Mouse (Mus musculus) thymus, adult 18-20 months (tissue): ENCODE data around the gene Apod.
"Not testable (repeated sequence)": the region's sequence is repeated elsewhere in the genome, so short reads cannot be mapped to it uniquely, and the experiment has no call there.

Experiments
- DNase-seq, 2 experiments: peaks; one replicate each; pipeline ENCODE4 v3.0.0; 2022; ENCODE audit warnings: mixed read lengths in 2 of 2

Apod gene

GRCm38 (mm10) chr16:31314497-31315233, at the start of gene Apod:
Gene Apod, minus strand, starts transcription at chr16:31314808.
- no peak for DNase-seq

- no peak for DNase-seq
Observed at GRCm38 (mm10) chr16:31363685-31364436, 49.3 kb upstream of the Apod start.

GRCm38 (mm10) chr16:31359542-31359941, 44.9 kb upstream of the Apod start:
- DNase-seq, result no peak

GRCm38 (mm10) chr16:31358991-31359390, 44.4 kb upstream of the Apod start:
- no peak for DNase-seq

- DNase-seq, result no peak
Observed at GRCm38 (mm10) chr16:31358576-31358975, 44.0 kb upstream of the Apod start.

GRCm38 (mm10) chr16:31355882-31356281, 41.3 kb upstream of the Apod start:
- DNase-seq, result no peak

DNA sequence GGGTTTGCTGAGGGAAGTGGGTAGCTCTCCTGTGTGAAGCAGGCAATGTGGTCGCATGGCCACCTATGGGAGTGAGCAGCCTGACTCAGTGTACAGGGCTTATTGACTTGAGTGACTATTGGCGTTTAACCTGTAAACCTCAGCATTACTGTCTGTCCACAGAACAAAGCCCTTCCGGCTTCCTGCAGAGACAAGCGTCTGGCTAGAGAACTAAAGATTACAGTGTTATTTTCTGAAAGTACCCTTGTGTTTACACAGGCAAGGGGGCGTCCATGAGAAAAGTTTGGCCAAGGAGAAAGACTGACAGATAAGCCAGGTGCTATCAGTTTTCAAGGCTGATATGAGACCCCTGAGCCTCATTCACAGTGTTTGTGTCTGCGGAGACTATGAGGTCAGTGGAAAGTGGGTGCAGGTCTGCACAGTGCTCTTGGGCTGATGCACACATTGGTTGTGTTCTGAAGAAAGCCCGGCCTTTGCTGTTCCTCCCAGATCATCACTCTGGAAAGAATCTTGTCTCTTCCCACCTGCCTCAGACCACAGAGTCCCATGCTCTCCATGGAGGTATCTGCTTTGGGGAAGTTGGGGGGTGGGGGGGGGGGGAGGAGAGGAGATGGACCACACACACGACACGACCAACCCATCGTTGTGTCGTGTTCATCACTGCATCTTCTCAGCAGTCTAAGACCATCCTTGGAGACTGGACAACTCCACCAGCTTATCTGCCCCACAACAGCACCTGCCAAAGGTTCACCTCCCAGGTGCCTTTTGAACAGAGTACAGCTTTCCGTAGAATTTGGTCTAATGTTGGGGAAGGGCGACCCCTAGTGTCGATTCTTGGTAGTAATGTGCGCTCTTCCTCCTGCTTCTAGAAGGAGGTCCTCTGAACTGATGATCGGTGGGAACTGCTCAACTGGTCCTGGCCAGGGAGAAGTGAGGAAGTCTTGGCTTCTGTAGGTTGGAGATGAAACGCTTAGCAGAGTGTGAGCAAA, 40.0 kb upstream of the Apod start:
- DNase-seq, result peak; percentile 11 to 21

- DNase-seq, result no peak
Observed at GRCm38 (mm10) chr16:31352996-31353395, 38.4 kb upstream of the Apod start.

DNA sequence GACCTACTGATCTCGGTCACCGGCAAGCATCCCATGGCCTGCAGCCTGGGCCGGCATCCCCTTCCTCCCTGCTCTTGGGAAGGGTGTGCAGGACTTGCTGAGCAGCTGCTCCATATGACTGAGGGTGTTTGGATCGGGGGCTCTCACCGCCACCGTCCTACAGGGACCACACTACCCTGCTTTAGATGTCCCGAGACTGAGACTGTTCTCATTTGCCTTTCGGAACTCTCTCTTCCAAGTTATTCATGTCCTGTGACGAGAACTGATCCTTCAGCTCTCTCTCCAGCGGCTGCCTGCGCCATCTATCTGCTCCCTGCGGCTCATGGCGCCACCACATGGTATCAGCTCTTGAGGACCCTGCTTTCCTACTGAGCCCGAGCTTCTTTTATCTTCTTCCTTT, 33.0 kb upstream of the Apod start:
- DNase-seq, result no peak

GRCm38 (mm10) chr16:31342966-31343365, 28.4 kb upstream of the Apod start:
- no peak for DNase-seq

DNA sequence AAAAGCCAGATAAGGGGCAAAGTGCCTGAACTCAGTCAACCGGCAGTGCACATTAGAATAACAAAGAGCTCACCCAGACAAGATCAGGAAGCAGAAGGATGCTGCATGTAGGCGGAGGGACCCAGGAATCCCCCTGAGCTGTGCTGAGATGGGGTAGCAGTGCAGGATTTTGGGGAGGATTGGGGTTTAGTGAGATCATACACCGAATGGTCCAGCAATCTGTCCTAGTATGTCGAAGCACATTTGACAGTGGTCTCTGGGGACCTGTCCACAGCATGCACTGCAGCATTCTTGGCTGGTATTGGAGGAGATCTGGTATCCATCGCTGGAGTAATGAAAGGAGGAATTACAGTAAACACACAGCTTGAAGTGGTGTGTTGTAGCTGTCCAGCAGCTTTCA, 27.9 kb upstream of the Apod start:
- DNase-seq, result no peak

- DNase-seq, result no peak
Observed at GRCm38 (mm10) chr16:31339332-31339731, 24.7 kb upstream of the Apod start.

DNA sequence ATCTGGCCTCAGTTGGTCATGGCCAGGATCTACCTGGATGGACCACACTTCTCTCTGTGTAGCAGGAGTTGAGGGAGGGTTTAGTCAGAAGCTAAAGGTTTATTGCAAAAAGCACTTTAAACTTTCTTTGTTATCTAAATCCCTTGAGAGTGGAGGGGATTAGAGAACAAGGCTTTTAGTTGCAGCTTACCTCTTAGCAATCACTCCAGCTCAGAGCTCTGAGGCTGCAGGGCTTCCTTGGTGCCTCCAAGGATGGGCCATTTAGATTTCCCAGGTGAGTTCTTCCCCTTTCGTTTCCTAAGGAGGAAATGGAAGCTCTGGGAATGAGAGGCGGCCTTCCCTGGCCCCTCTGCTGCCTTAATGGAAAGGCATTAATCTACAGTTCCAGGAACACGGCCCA, 23.3 kb upstream of the Apod start:
- no peak for DNase-seq

- no peak for DNase-seq
Observed at GRCm38 (mm10) chr16:31334796-31335195, 20.2 kb upstream of the Apod start.

DNA sequence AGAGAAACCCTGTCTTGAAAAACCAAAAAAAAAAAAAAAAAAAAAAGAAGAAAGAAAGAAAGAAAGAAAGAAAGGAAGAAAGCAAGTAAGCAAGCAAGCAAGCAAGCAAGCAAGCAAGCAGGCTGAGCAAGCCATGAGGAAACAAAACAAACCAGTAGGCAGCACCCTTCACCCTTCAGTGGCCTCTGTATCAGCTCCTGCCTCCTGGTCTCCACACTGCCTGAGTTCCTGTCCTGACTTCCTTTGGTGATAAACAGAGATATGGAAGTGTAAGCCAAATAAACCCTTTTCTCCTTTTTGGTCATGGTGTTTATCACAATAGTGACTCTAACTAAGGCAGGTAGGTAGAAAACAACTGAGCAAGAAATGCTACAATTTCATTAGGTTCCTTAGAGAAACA, 18.0 kb upstream of the Apod start:
- no peak for DNase-seq

DNA sequence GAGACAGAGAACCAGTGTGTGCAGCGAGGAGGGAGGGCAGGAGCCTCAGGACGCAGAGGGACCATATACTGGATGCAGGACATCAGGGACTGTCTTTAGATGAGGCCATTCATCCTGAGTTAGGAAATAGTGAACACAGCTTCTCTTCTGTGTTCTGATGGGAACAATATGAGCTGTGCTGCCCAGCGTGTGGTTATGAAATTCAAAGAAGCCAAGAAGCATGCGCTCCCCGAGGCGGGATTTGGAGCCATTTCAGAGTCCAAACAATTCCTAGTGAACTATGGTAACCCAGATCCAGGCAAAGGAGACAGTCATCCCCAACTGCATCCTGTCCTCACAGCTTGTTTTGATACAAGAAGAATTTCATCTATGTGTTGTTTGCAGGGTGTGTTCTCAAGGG, 16.4 kb upstream of the Apod start:
- not testable (repeated sequence) for DNase-seq

GRCm38 (mm10) chr16:31329668-31330067, 15.1 kb upstream of the Apod start:
- DNase-seq, result no peak

GRCm38 (mm10) chr16:31327891-31328290, 13.3 kb upstream of the Apod start:
- DNase-seq, result no peak

DNA sequence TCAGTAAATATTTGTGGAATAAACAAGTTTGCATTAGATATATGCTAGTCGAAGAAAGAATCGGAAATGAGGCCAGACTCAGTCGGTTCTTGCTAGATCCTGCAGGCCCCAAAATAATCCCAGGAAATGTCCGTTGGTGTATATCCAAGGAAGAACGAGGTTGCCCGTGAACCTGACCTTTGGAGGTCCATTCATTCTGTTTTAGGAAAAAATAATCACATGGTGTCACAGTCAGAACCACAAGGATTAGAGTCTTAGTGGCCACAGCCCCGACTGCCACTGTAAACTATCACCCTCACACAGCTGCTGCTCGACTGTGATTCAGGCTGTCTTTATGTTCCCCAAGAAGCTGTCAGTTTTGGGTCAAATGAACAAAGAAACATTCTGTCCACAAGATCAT, 12.8 kb upstream of the Apod start:
- DNase-seq, result no peak

GRCm38 (mm10) chr16:31326679-31327078, 12.1 kb upstream of the Apod start:
- no peak for DNase-seq

- no peak for DNase-seq
Observed at GRCm38 (mm10) chr16:31325966-31326365, 11.4 kb upstream of the Apod start.

- no peak for DNase-seq
Observed at GRCm38 (mm10) chr16:31325120-31325519, 10.5 kb upstream of the Apod start.

DNA sequence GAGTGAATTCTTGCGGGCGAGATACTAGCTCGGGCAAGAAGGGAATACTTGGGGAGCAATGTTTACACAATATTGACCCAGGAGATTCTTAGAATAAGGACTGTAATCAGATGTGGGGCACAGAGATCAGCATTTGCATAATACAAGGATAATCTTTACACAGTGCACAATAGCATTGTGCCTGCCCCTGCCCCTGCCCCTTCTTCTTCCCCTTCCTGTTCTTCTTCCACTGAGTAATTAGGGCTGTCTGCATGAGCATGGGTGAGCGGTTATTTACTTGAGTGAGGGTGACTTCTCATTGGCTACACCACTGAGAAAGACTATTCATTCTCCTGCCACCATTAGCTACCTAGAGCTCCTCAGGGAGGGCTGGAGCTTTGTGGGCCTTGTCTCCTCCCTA, 6.9 kb upstream of the Apod start:
- no peak for DNase-seq
